35 mouse cellular contexts compared by ENCODE assay signal in genomic region chr17:45628160-45628559, GRCm38 (mm10). TPM values are rescaled to one million over a fixed set of nuclear protein-coding genes. Genes with fewer than 3 reads are reported as not detected.
DNase-seq lines count a peak whose midpoint lies in the region; ATAC-seq lines count a peak whose summit lies in the region.
"Had no signal": no experiment of that assay in that cellular context is flagged by ENCODE, and none has a peak within 500 bp of the region (broad histone marks: within the 10 kb centered on the region; RNA-seq: fewer than 3 reads in every experiment).

No protein-coding gene starts in this region.

- no peak for DNase-seq in hindbrain, embryonic 10.5 days (ENCODE audit: low spot score)
- DNase-seq in 3134 (ENCODE audit: extremely low read depth, insufficient read length, low spot score) (peak; percentile 34), 3T3-L1 (ENCODE audit: low read depth, low spot score) (peak; percentile 31), ZHBTc4 (ENCODE audit: low read depth, low spot score) (peak; percentile 73)
- DNase-seq in urinary bladder, postnatal 36 days (ENCODE audit: low spot score in 2 of 2), result no peak
- DNase-seq: adrenal gland, postnatal 14 days; cerebellum, adult 8-10 months; cerebellum, postnatal 36 days; gastrocnemius, postnatal 10 days; heart, postnatal 4 days; kidney, adult 8-10 months; kidney, postnatal 10 days; left cerebral cortex, postnatal 4 days; lung, postnatal 4 days; midbrain, embryonic 14.5 days; retina, postnatal 1 day; right cerebral cortex, postnatal 25 days; spleen, adult 18-20 months; thymus, postnatal 14 days had no signal

- 16% methylated on average over 3 of the region's 3 CpGs for WGBS in hindbrain, embryonic 10.5 days
- 24% methylated on average over 3 of the region's 3 CpGs for WGBS in hindbrain, embryonic 16.5 days

- H3K4me3 ChIP-seq in hindbrain, embryonic 10.5 days, result no peak overlapping the region
- no peak overlapping the region for H3K4me3 ChIP-seq in hindbrain, embryonic 16.5 days (ENCODE audit: low read length)
- H3K4me3 ChIP-seq: embryonic facial prominence, embryonic 15.5 days; heart, embryonic 13.5 days; hindbrain, embryonic 15.5 days; intestine, embryonic 15.5 days; left cerebral cortex, adult 2 months; limb, embryonic 15.5 days; liver, embryonic 15.5 days; neural tube, embryonic 12.5 days had no signal

- no peak for ATAC-seq in hindbrain, embryonic 16.5 days
- ATAC-seq in granulocyte monocyte progenitor cell, adult 5-6 weeks (replicated peaks; ENCODE audit: poor library complexity, severe bottlenecking), result no peak
- ATAC-seq: CD4-positive, CD25-positive, alpha-beta regulatory T cell, adult 4 months; forebrain, embryonic 14.5 days had no signal

- no peaks in the 10 kb centered on the region for H3K27me3 ChIP-seq in hindbrain, embryonic 10.5 days (ENCODE audit: insufficient read depth, poor library complexity, severe bottlenecking)
- H3K27me3 ChIP-seq in hindbrain, embryonic 16.5 days (replicated peaks; ENCODE audit: control insufficient read depth, insufficient read depth, low read length), result no peaks in the 10 kb centered on the region
- H3K27me3 ChIP-seq: embryonic facial prominence, embryonic 15.5 days; hindbrain, embryonic 15.5 days; intestine, embryonic 15.5 days; limb, embryonic 15.5 days; neural tube, embryonic 12.5 days had no signal

- peaks cover 44% of the 10 kb centered on the region for H3K4me1 ChIP-seq in hindbrain, embryonic 10.5 days (replicated peaks)
- peaks cover 12% of the 10 kb centered on the region for H3K4me1 ChIP-seq in hindbrain, embryonic 16.5 days (ENCODE audit: control insufficient read depth, insufficient read depth, low read depth, low read length)

- no peaks in the 10 kb centered on the region for H3K9me3 ChIP-seq in hindbrain, embryonic 10.5 days
- no peaks in the 10 kb centered on the region for H3K9me3 ChIP-seq in hindbrain, embryonic 16.5 days (ENCODE audit: control insufficient read depth, low read length)
- H3K9me3 ChIP-seq: embryonic facial prominence, embryonic 15.5 days; heart, embryonic 13.5 days; hindbrain, embryonic 15.5 days; intestine, embryonic 15.5 days; limb, embryonic 15.5 days; liver, embryonic 15.5 days; neural tube, embryonic 12.5 days had no signal

- H3K36me3 ChIP-seq in hindbrain, embryonic 10.5 days, result no peaks in the 10 kb centered on the region
- no peaks in the 10 kb centered on the region for H3K36me3 ChIP-seq in hindbrain, embryonic 16.5 days (ENCODE audit: control insufficient read depth, insufficient read depth, low read length)
- H3K36me3 ChIP-seq: embryonic facial prominence, embryonic 15.5 days; heart, embryonic 13.5 days; hindbrain, embryonic 15.5 days; intestine, embryonic 15.5 days; limb, embryonic 15.5 days; liver, embryonic 15.5 days; neural tube, embryonic 12.5 days had no signal

- no peak overlapping the region for H3K9ac ChIP-seq in hindbrain, embryonic 16.5 days (ENCODE audit: low read depth, low read length)
- H3K9ac ChIP-seq: embryonic facial prominence, embryonic 15.5 days; heart, embryonic 13.5 days; hindbrain, embryonic 15.5 days; intestine, embryonic 15.5 days; limb, embryonic 15.5 days; liver, embryonic 15.5 days; neural tube, embryonic 12.5 days had no signal

- H3K27ac ChIP-seq in hindbrain, embryonic 10.5 days, result peak overlapping the region; percentile 73
- H3K27ac ChIP-seq in hindbrain, embryonic 16.5 days (ENCODE audit: low read depth, low read length), result no peak overlapping the region
- H3K27ac ChIP-seq: embryonic facial prominence, embryonic 15.5 days; hindbrain, embryonic 15.5 days; left cerebral cortex, adult 2 months; limb, embryonic 15.5 days; liver, embryonic 15.5 days; neural tube, embryonic 12.5 days had no signal

- no peak overlapping the region for H3K4me2 ChIP-seq in hindbrain, embryonic 16.5 days (ENCODE audit: low read length)
- H3K4me2 ChIP-seq: embryonic facial prominence, embryonic 15.5 days; heart, embryonic 13.5 days; hindbrain, embryonic 15.5 days; intestine, embryonic 15.5 days; limb, embryonic 15.5 days; liver, embryonic 15.5 days; neural tube, embryonic 12.5 days had no signal

RNA-seq across cellular contexts. Expression of gene Mymx, which starts 26.3 kb away (rescaled TPM):
- polyA plus RNA-seq in hindbrain, embryonic 10.5 days (2016; fragmentation: Nextera tagmentation; extraction: Ambion mirVana), result 0.62 TPM in 1 of 2 replicates, not detected in the other
- polyA plus RNA-seq in hindbrain, embryonic 16.5 days (2015; fragmentation: Nextera tagmentation; extraction: Ambion mirVana), result 1.2 TPM in 1 of 2 replicates, not detected in the other
- not detected in 2 replicates for total RNA-seq in granulocyte monocyte progenitor cell, adult 5-6 weeks (2014; fragmentation: Nextera tagmentation)
- not detected in 2 replicates for total RNA-seq in granulocyte monocyte progenitor cell, adult 5-6 weeks (2017)
- total RNA-seq: heart, postnatal 4 days; layer of hippocampus, postnatal 10 days; left cerebral cortex, adult 2 months; left cerebral cortex, postnatal 4 days; megakaryocyte-erythroid progenitor cell, adult 5-6 weeks; MEL had no signal
- polyA plus RNA-seq: CD4-positive, CD25-positive, alpha-beta regulatory T cell, adult 4 months; forebrain, embryonic 14.5 days; frontal cortex, adult 2 months; hindbrain, embryonic 15.5 days; midbrain, embryonic 14.5 days had no signal

RNA-seq across cellular contexts. Expression of gene Slc29a1, which starts 28.8 kb away (rescaled TPM):
- 60.4 and 72.0 TPM in 2 replicates for polyA plus RNA-seq in hindbrain, embryonic 10.5 days (2016; fragmentation: Nextera tagmentation; extraction: Ambion mirVana)
- 55.7 and 56.5 TPM in 2 replicates for polyA plus RNA-seq in hindbrain, embryonic 16.5 days (2015; fragmentation: Nextera tagmentation; extraction: Ambion mirVana)
- total RNA-seq in granulocyte monocyte progenitor cell, adult 5-6 weeks (2014; fragmentation: Nextera tagmentation), result 60.7 and 107 TPM in 2 replicates
- 53.2 and 74.0 TPM in 2 replicates for total RNA-seq in granulocyte monocyte progenitor cell, adult 5-6 weeks (2017)

RNA-seq across cellular contexts. Expression of gene Capn11, which starts 31.0 kb away (rescaled TPM):
- 0.31 and 1.2 TPM in 2 replicates for polyA plus RNA-seq in hindbrain, embryonic 10.5 days (2016; fragmentation: Nextera tagmentation; extraction: Ambion mirVana)
- 0.75 and 0.79 TPM in 2 replicates for polyA plus RNA-seq in hindbrain, embryonic 16.5 days (2015; fragmentation: Nextera tagmentation; extraction: Ambion mirVana)
- 0.26 TPM in 1 of 2 replicates, not detected in the other for total RNA-seq in granulocyte monocyte progenitor cell, adult 5-6 weeks (2014; fragmentation: Nextera tagmentation)
- 0.69 TPM in 1 of 2 replicates, not detected in the other for total RNA-seq in granulocyte monocyte progenitor cell, adult 5-6 weeks (2017)
- total RNA-seq: MEL had no signal

RNA-seq across cellular contexts. Expression of gene Hsp90ab1, which starts 55.1 kb away (rescaled TPM):
- polyA plus RNA-seq in hindbrain, embryonic 10.5 days (2016; fragmentation: Nextera tagmentation; extraction: Ambion mirVana), result 1,585 and 2,006 TPM in 2 replicates
- polyA plus RNA-seq in hindbrain, embryonic 16.5 days (2015; fragmentation: Nextera tagmentation; extraction: Ambion mirVana), result 1,542 and 1,571 TPM in 2 replicates
- total RNA-seq in granulocyte monocyte progenitor cell, adult 5-6 weeks (2014; fragmentation: Nextera tagmentation), result 1,977 and 2,073 TPM in 2 replicates
- total RNA-seq in granulocyte monocyte progenitor cell, adult 5-6 weeks (2017), result 2,383 and 2,522 TPM in 2 replicates

RNA-seq across cellular contexts. Expression of gene Mrpl14, which starts 58.0 kb away (rescaled TPM):
- 146 and 150 TPM in 2 replicates for polyA plus RNA-seq in hindbrain, embryonic 10.5 days (2016; fragmentation: Nextera tagmentation; extraction: Ambion mirVana)
- 128 and 134 TPM in 2 replicates for polyA plus RNA-seq in hindbrain, embryonic 16.5 days (2015; fragmentation: Nextera tagmentation; extraction: Ambion mirVana)
- 81.2 and 91.4 TPM in 2 replicates for total RNA-seq in granulocyte monocyte progenitor cell, adult 5-6 weeks (2014; fragmentation: Nextera tagmentation)
- total RNA-seq in granulocyte monocyte progenitor cell, adult 5-6 weeks (2017), result 10.6 and 36.8 TPM in 2 replicates

Comparison
In these comparisons a context has a peak if more than half of its experiments do, and no peak if none do; other contexts are left out.
1. DNase-seq: peak in 3134 (single experiment), 3T3-L1 (single experiment) and ZHBTc4 (single experiment); none in hindbrain, embryonic 10.5 days (single experiment) and urinary bladder, postnatal 36 days (0 of 2).